Mouse (Mus musculus) myocyte (in vitro differentiated cells): ENCODE measurements around the gene Gm4756. TPM values are rescaled to one million over a fixed set of nuclear protein-coding genes. Genes with fewer than 3 reads are reported as not detected.

Experiments
- H3K27me3 ChIP-seq: one replicate; pipeline ENCODE4 v1.6.1; 2011; ENCODE audit not compliant: control insufficient read depth, insufficient read depth, insufficient read length
- H3K36me3 ChIP-seq: one replicate; pipeline ENCODE4 v1.6.1; 2011; ENCODE audit not compliant: control insufficient read depth, insufficient read depth
- H3K4me2 ChIP-seq: one replicate; pipeline ENCODE4 v1.6.1; 2011; ENCODE audit warnings: low read depth, control low read depth
- H3K4me3 ChIP-seq: one replicate; pipeline ENCODE4 v1.5.1; 2011; ENCODE audit warnings: mild to moderate bottlenecking, control low read depth, moderate library complexity
- H3K79me2 ChIP-seq: one replicate; pipeline ENCODE4 v1.6.1; 2011; ENCODE audit not compliant: control insufficient read depth, insufficient read depth
- H3ac ChIP-seq: one replicate; pipeline ENCODE4 v1.6.1; 2011; ENCODE audit not compliant: control insufficient read depth, insufficient read length
- E2F4 ChIP-seq: IDR thresholded peaks from one replicate; pipeline ENCODE4 v1.6.1; 2011; ENCODE audit warnings: mild to moderate bottlenecking, control low read depth, moderate library complexity; ENCODE audit not compliant: insufficient read depth
- MAX ChIP-seq: IDR thresholded peaks from one replicate; pipeline ENCODE4 v1.6.1; 2011; ENCODE audit warnings: low read depth, mild to moderate bottlenecking, control low read depth
- MYOD1 ChIP-seq, 3 experiments: IDR thresholded peaks; one replicate each; pipeline ENCODE4 v1.6.1; 2011; ENCODE audit warnings: control low read depth in 2 of 3, low read depth in 2 of 3, mild to moderate bottlenecking in 2 of 3, moderate library complexity in 1 of 3; ENCODE audit not compliant: insufficient read length in 2 of 3, control insufficient read depth in 1 of 3
- MYOG ChIP-seq, 3 experiments: IDR thresholded peaks; one replicate each; pipeline ENCODE4 v1.6.1; 2011; ENCODE audit warnings: control low read depth in 2 of 3, low read depth in 2 of 3, mild to moderate bottlenecking in 2 of 3; ENCODE audit not compliant: insufficient read length in 2 of 3, control insufficient read depth in 1 of 3, insufficient read depth in 1 of 3
- POLR2A ChIP-seq: IDR thresholded peaks from one replicate; pipeline ENCODE4 v1.6.1; 2011; ENCODE audit warnings: low read depth, mild to moderate bottlenecking, control low read depth, moderate library complexity; ENCODE audit not compliant: insufficient read length
- POLR2AphosphoS2 ChIP-seq: IDR thresholded peaks from one replicate; pipeline ENCODE4 v1.6.1; 2011; ENCODE audit warnings: low read depth, control low read depth; ENCODE audit not compliant: insufficient read length
- REST ChIP-seq: IDR thresholded peaks from one replicate; pipeline ENCODE4 v1.6.1; 2011; ENCODE audit warnings: mild to moderate bottlenecking, control low read depth, moderate library complexity; ENCODE audit not compliant: insufficient read depth, insufficient read length
- SRF ChIP-seq: IDR thresholded peaks from one replicate; pipeline ENCODE4 v1.6.1; 2011; ENCODE audit warnings: low read depth; ENCODE audit not compliant: control insufficient read depth, insufficient read length
- TCF12 ChIP-seq: IDR thresholded peaks from one replicate; pipeline ENCODE4 v1.6.1; 2011; ENCODE audit warnings: mild to moderate bottlenecking, control low read depth; ENCODE audit not compliant: poor library complexity, insufficient read depth, severe bottlenecking
- TCF3 ChIP-seq: IDR thresholded peaks from one replicate; pipeline ENCODE4 v1.6.1; 2011; ENCODE audit warnings: low read depth, control low read depth; ENCODE audit not compliant: insufficient read length
- USF1 ChIP-seq: IDR thresholded peaks from one replicate; pipeline ENCODE4 v1.6.1; 2011; ENCODE audit warnings: low read depth, mild to moderate bottlenecking, control low read depth, moderate library complexity
- polyA plus RNA-seq: library from polyadenylated mRNA; unstranded; fragments of >200 nt; fragmentation: generic; extraction: Trizol; gene quantifications from one replicate; pipeline ENCODE4 v1.2.1, GENCODE M21; 2012; ENCODE audit warnings: missing spikeins

The Gm4756 gene
- polyA plus RNA-seq, 1 experiment: not detected

GRCm38 (mm10) chr12:72674820-72675219, 25.4 kb upstream of the Gm4756 start:
- Histone ChIP-seq H3K36me3 (no peaks in the 10 kb centered on the region), H3ac (no peak overlapping the region), H3K4me2 (peak overlapping the region; percentile 74), H3K79me2 (no peaks in the 10 kb centered on the region), H3K4me3 (no peak overlapping the region), H3K27me3 (no peaks in the 10 kb centered on the region)
- TF ChIP-seq USF1 (no peak), MAX (no peak), REST (no peak), MYOD1 (IDR thresholded peaks at IDR 0.05; ENCODE audit: control insufficient read depth in 1 of 3, insufficient read length in 2 of 3, low read depth in 2 of 3) (no peak), TCF12 (no peak), POLR2AphosphoS2 (no peak), E2F4 (no peak), MYOG (IDR thresholded peaks at IDR 0.05; ENCODE audit: control insufficient read depth in 1 of 3, insufficient read depth in 1 of 3, insufficient read length in 2 of 3, low read depth in 2 of 3) (no peak)

GRCm38 (mm10) chr12:72674079-72674797, 24.8 kb upstream of the Gm4756 start:
- H3K27me3 ChIP-seq: no peaks in the 10 kb centered on the region
- H3K79me2 ChIP-seq: no peaks in the 10 kb centered on the region
- TF ChIP-seq MAX: no peak
- no peak for TF ChIP-seq POLR2A
- TF ChIP-seq POLR2AphosphoS2: no peak
- no peak for TF ChIP-seq USF1
- no peak for TF ChIP-seq E2F4
- no peak for TF ChIP-seq SRF
- TF ChIP-seq REST: no peak
- H3K4me2 ChIP-seq: peak overlapping the region; percentile 74
- H3K4me3 ChIP-seq: no peak overlapping the region
- no peak overlapping the region for H3ac ChIP-seq
- H3K36me3 ChIP-seq: no peaks in the 10 kb centered on the region

GRCm38 (mm10) chr12:72671516-72672135, 22.2 kb upstream of the Gm4756 start:
- no peaks in the 10 kb centered on the region for H3K79me2 ChIP-seq
- H3K27me3 ChIP-seq: no peaks in the 10 kb centered on the region
- H3K36me3 ChIP-seq: no peaks in the 10 kb centered on the region
- H3K4me3 ChIP-seq: no peak overlapping the region
- TF ChIP-seq REST: no peak
- no peak overlapping the region for H3ac ChIP-seq
- H3K4me2 ChIP-seq: no peak overlapping the region

GRCm38 (mm10) chr12:72670921-72671320, 21.5 kb upstream of the Gm4756 start:
- Histone ChIP-seq H3ac (no peak overlapping the region), H3K36me3 (no peaks in the 10 kb centered on the region), H3K27me3 (no peaks in the 10 kb centered on the region), H3K4me2 (no peak overlapping the region), H3K4me3 (no peak overlapping the region), H3K79me2 (no peaks in the 10 kb centered on the region)
- TF ChIP-seq SRF (no peak), TCF3 (no peak), MYOD1 (IDR thresholded peaks at IDR 0.05; ENCODE audit: control insufficient read depth in 1 of 3, insufficient read length in 2 of 3, low read depth in 2 of 3) (no peak), E2F4 (no peak), POLR2A (no peak), MYOG (IDR thresholded peaks at IDR 0.05; ENCODE audit: control insufficient read depth in 1 of 3, insufficient read depth in 1 of 3, insufficient read length in 2 of 3, low read depth in 2 of 3) (no peak), USF1 (no peak), MAX (no peak), POLR2AphosphoS2 (no peak)

- H3K36me3 ChIP-seq: no peaks in the 10 kb centered on the region
- H3K79me2 ChIP-seq: no peaks in the 10 kb centered on the region
- no peaks in the 10 kb centered on the region for H3K27me3 ChIP-seq
- H3ac ChIP-seq: no peak overlapping the region
- no peak overlapping the region for H3K4me3 ChIP-seq
- no peak overlapping the region for H3K4me2 ChIP-seq
- TF ChIP-seq MYOD1 (IDR thresholded peaks at IDR 0.05; ENCODE audit: control insufficient read depth in 1 of 3, insufficient read length in 2 of 3, low read depth in 2 of 3) (peak in 1 of 3 experiments; percentile 17), MYOG (IDR thresholded peaks at IDR 0.05; ENCODE audit: control insufficient read depth in 1 of 3, insufficient read depth in 1 of 3, insufficient read length in 2 of 3, low read depth in 2 of 3) (no peak)
Observed at GRCm38 (mm10) chr12:72667868-72668469, 18.5 kb upstream of the Gm4756 start.
